Mouse (Mus musculus): Measurements from ENCODE around the gene Hoxc9.

Gene Hoxc9

DNA sequence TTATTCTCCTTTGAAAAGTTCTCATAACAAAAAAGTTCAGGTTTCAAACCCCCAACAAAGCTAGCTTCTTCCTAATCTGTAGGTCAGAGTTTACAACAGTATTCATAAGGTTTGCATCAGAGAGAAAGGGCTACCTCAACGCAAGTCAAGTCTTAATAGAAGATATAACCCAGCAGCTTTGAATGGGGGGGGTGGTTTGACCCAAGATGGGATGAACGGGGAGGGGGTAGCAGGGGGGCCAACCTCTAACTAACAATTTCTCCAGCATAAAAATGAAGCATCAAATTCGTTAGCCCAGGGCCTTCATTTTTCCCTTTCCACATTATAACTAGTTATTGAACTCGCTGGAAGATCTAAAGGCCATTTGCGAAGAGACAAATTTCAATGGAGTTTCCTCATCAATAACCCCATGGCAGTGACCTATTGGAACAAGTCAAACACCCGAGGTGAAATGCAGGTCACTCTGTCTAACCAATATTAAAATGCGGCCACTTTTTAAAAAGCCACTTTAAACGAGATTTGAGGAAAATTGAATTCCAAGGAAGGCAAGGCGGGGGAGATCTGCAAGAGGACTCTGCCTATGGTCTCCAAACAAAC, 52.8 kb downstream of the Hoxc9 start:
- in situ Hi-C loops (cut with MboI; ENCODE audit: low pct_unique_long_range_greater_than_20kb in 1 of 2, low sequenced_read_pairs in 2 of 2, unreplicated experiment in 1 of 2): no loop called here

GRCm38 (mm10) chr15:103030142-103030541, 53.9 kb downstream of the Hoxc9 start:
- in situ Hi-C loops (cut with MboI; ENCODE audit: low pct_unique_long_range_greater_than_20kb in 1 of 2, low sequenced_read_pairs in 2 of 2, unreplicated experiment in 1 of 2): no loop called here

- in situ Hi-C loops (cut with MboI; ENCODE audit: low pct_unique_long_range_greater_than_20kb in 1 of 2, low sequenced_read_pairs in 2 of 2, unreplicated experiment in 1 of 2): no loop called here
These were observed 55.9 kb downstream of the Hoxc9 start for GRCm38 (mm10) chr15:103032167-103032566.

- in situ Hi-C loops (cut with MboI; ENCODE audit: low pct_unique_long_range_greater_than_20kb in 1 of 2, low sequenced_read_pairs in 2 of 2, unreplicated experiment in 1 of 2): no loop called here
These were observed 56.7 kb downstream of the Hoxc9 start for GRCm38 (mm10) chr15:103032646-103033575.

- in situ Hi-C loops (cut with MboI; ENCODE audit: low pct_unique_long_range_greater_than_20kb in 1 of 2, low sequenced_read_pairs in 2 of 2, unreplicated experiment in 1 of 2): no loop called here
These were observed 58.0 kb downstream of the Hoxc9 start for GRCm38 (mm10) chr15:103034043-103034806.
